8 mouse cellular contexts compared by ENCODE assay signal in the genomic region with DNA sequence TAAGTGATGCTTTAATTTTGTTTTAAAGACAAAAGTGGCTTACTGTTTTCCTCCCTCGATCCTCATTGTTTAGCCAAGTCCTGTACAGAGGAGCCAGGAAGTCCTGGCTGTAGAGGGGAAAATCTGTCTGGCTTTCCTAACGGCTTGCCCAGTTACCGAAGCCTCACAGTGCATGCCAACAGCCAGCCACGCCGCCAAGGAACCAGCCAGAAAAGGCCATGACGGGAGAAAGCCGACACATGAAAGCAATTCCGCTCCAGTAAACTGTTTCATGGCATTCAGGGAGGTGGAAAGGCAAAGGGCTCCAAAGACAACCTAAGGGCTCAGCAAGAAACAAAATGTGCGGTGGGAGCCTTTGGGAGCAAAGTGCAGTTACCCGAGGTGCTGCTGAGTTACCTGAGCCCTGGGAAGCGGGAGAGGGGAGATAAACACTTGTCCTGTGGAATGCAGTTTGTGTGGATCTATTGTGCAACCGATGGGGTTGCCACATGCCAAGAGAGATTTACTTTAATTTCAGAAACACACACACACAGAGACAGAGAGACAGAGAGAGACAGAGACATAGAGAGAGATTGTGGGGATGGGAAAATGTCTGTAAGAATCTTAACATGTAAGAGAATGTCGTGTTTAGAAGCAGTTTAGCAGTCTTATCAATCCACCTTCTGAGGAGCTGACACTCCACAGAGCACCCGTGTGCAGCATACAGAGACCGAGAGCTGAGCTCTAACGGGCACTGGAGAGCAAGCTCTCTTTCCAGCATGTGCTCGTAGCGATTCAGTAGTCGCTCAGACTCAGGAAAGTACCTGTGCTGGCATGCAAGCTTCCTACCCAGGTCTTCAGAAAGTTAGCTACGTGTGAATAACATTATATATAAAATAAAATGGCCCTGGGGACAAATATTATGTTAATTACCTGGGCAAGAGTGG.
DNase-seq lines count a peak whose midpoint lies in the region; TF ChIP-seq lines count a peak whose summit lies in the region.

No protein-coding gene starts in this region.

- intact Hi-C loops in gastrocnemius, adult 2 months (cut with DNase I): no loop called here

- DNase-seq in adrenal gland, postnatal 10 days: peak; percentile 33
- DNase-seq in adrenal gland, postnatal 4 days (ENCODE audit: low spot score in 2 of 2): no peak
- peak; percentile 19 for DNase-seq in kidney, postnatal 10 days
- no peak for DNase-seq in kidney, postnatal 25 days
- DNase-seq in gastrocnemius, adult 2 months: peak; percentile 54
- DNase-seq in lung, adult 18-20 months: peak; percentile 50 to 64
- DNase-seq in embryo, embryonic 10 days (ENCODE audit: low spot score): no peak
- no peak for DNase-seq in frontal cortex, postnatal 14 days (ENCODE audit: low spot score in 2 of 2)

- no peak overlapping the region for H3K27ac ChIP-seq in gastrocnemius, adult 2 months

- TF ChIP-seq CTCF in gastrocnemius, adult 2 months (IDR thresholded peaks at IDR 0.05): no peak

- no peak overlapping the region for H3K4me3 ChIP-seq in gastrocnemius, adult 2 months

Comparison
In these comparisons a context has a peak if more than half of its experiments do, and no peak if none do; other contexts are left out.
1. DNase-seq: peak in adrenal gland, postnatal 10 days (single experiment), kidney, postnatal 10 days (single experiment), gastrocnemius, adult 2 months (single experiment) and lung, adult 18-20 months (2 of 2); none in adrenal gland, postnatal 4 days (0 of 2), kidney, postnatal 25 days (0 of 2), embryo, embryonic 10 days (single experiment) and frontal cortex, postnatal 14 days (0 of 2).